Mouse (Mus musculus) hindbrain, embryonic 11.5 days (tissue): ENCODE results near the gene Smap2. TPM values are rescaled to one million over a fixed set of nuclear protein-coding genes. Genes with fewer than 3 reads are reported as not detected.
A peak's percentile ranks its signal among the peaks of the same experiment; 100 is the strongest.

Experiments used
- ATAC-seq: fragments of 200-750 bp; cut with Nextera tagmentation; 2 replicates; pipeline ENCODE4 v1.8.0; 2017; ENCODE audit warnings: mild to moderate bottlenecking, moderate TSS enrichment, moderate library complexity; ENCODE audit not compliant: low FRiP score
- DNase-seq: peaks from one replicate; pipeline ENCODE4 v3.0.0-alpha.2; 2015; ENCODE audit warnings: low spot score
- H3K27ac ChIP-seq: fragments of 300-500 bp; sonication (generic); 2 replicates; pipeline ENCODE4 v1.5.1; 2014; ENCODE audit warnings: mild to moderate bottlenecking, low read depth, low read length
- H3K27me3 ChIP-seq: fragments of 300-500 bp; sonication (generic); 2 replicates; pipeline ENCODE4 v1.6.1; 2014; ENCODE audit warnings: mild to moderate bottlenecking, low read length, moderate library complexity, mixed read lengths; ENCODE audit not compliant: control insufficient read depth, insufficient read depth
- H3K36me3 ChIP-seq: fragments of 300-500 bp; sonication (generic); 2 replicates; pipeline ENCODE4 v1.6.1; 2014; ENCODE audit warnings: mild to moderate bottlenecking, low read length, moderate library complexity, mixed read lengths; ENCODE audit not compliant: control insufficient read depth, insufficient read depth
- H3K4me1 ChIP-seq: fragments of 300-500 bp; sonication (generic); replicated peaks from 2 replicates; pipeline ENCODE4 v1.6.1; 2014; ENCODE audit warnings: low read length, mixed read lengths; ENCODE audit not compliant: control insufficient read depth, insufficient read depth
- H3K4me2 ChIP-seq: fragments of 300-500 bp; sonication (generic); replicated peaks from 2 replicates; pipeline ENCODE4 v1.6.1; 2014; ENCODE audit warnings: mild to moderate bottlenecking, low read depth, low read length
- H3K4me3 ChIP-seq: fragments of 300-500 bp; sonication (generic); 2 replicates; pipeline ENCODE4 v1.5.1; 2014; ENCODE audit warnings: low read depth, low read length
- H3K9ac ChIP-seq: fragments of 300-500 bp; sonication (generic); 2 replicates; pipeline ENCODE4 v1.6.1; 2014; ENCODE audit warnings: low read depth, low read length
- H3K9me3 ChIP-seq: fragments of 300-500 bp; sonication (generic); 2 replicates; pipeline ENCODE4 v1.6.1; 2016; ENCODE audit warnings: low read length; ENCODE audit not compliant: control insufficient read depth
- WGBS: fragments of 180-500 bp; shearing (Covaris S2); extraction: QIAGEN DNeasy Blood & Tissue Kit; methylation state at CpG from one replicate; pipeline ENCODE4 v1.1.7; 2014; 5-methylcytosine and 5-hydroxymethylcytosine counted together
- polyA plus RNA-seq: library from polyadenylated mRNA; unstranded; fragments of >200 nt; fragmentation: Nextera tagmentation; extraction: Ambion mirVana; gene quantifications from 2 replicates; pipeline ENCODE4 v1.2.1, GENCODE M21; 2014

The Smap2 gene
- polyA plus RNA-seq, 1 experiment from 2014 or later, result 21.9 TPM

- Histone ChIP-seq H3K4me3 (no peak overlapping the region), H3K9me3 (no peaks in the 10 kb centered on the region), H3K9ac (no peak overlapping the region), H3K36me3 (no peaks in the 10 kb centered on the region), H3K4me1 (no peaks in the 10 kb centered on the region), H3K27me3 (no peaks in the 10 kb centered on the region), H3K27ac (no peak overlapping the region), H3K4me2 (no peak overlapping the region)
- 84% methylated on average over 11 of the region's 11 CpGs for WGBS
- DNase-seq (no peak), ATAC-seq (no peak)
These were observed 42.2 kb downstream of the Smap2 start for GRCm38 (mm10) chr4:120974711-120975427.

GRCm38 (mm10) chr4:120971842-120972241 lies 45.2 kb downstream of the Smap2 start:
- DNase-seq, result no peak
- Histone ChIP-seq H3K4me1 (no peaks in the 10 kb centered on the region), H3K27ac (no peak overlapping the region), H3K27me3 (no peaks in the 10 kb centered on the region), H3K36me3 (no peaks in the 10 kb centered on the region), H3K4me3 (no peak overlapping the region), H3K4me2 (no peak overlapping the region), H3K9me3 (no peaks in the 10 kb centered on the region), H3K9ac (no peak overlapping the region)
- WGBS, result 90% methylated on average over 8 of the region's 8 CpGs
- ATAC-seq, result no peak

- DNase-seq, result peak; percentile 37
- no peak for ATAC-seq
- Histone ChIP-seq H3K4me2 (no peak overlapping the region), H3K4me3 (no peak overlapping the region), H3K27me3 (no peaks in the 10 kb centered on the region), H3K36me3 (no peaks in the 10 kb centered on the region), H3K9me3 (no peaks in the 10 kb centered on the region), H3K4me1 (no peaks in the 10 kb centered on the region), H3K9ac (no peak overlapping the region), H3K27ac (no peak overlapping the region)
- 89% methylated on average over 5 of the region's 5 CpGs for WGBS
These were observed 47.5 kb downstream of the Smap2 start for GRCm38 (mm10) chr4:120969382-120970146.

GRCm38 (mm10) chr4:120968486-120968885 lies 48.6 kb downstream of the Smap2 start:
- ATAC-seq (no peak), DNase-seq (no peak)
- Histone ChIP-seq H3K4me3 (no peak overlapping the region), H3K27ac (no peak overlapping the region), H3K9me3 (no peaks in the 10 kb centered on the region), H3K4me1 (no peaks in the 10 kb centered on the region), H3K9ac (no peak overlapping the region), H3K36me3 (no peaks in the 10 kb centered on the region), H3K4me2 (no peak overlapping the region), H3K27me3 (no peaks in the 10 kb centered on the region)
- WGBS, result 91% methylated on average over 9 of the region's 9 CpGs

GRCm38 (mm10) chr4:120955586-120955985 lies 61.5 kb downstream of the Smap2 start:
- no peak overlapping the region for H3K4me2 ChIP-seq
- no peak overlapping the region for H3K9ac ChIP-seq
- 97% methylated on average over 1 of the region's 1 CpGs for WGBS
- H3K9me3 ChIP-seq, result no peaks in the 10 kb centered on the region
- H3K27me3 ChIP-seq, result no peaks in the 10 kb centered on the region
- H3K36me3 ChIP-seq, result no peaks in the 10 kb centered on the region
- H3K4me3 ChIP-seq, result no peak overlapping the region
- ATAC-seq, result no peak
- H3K27ac ChIP-seq, result no peak overlapping the region
- H3K4me1 ChIP-seq, result no peaks in the 10 kb centered on the region
- DNase-seq, result no peak

- WGBS, result 76% methylated on average over 1 of the region's 1 CpGs
- ATAC-seq (no peak), DNase-seq (no peak)
- Histone ChIP-seq H3K9ac (no peak overlapping the region), H3K27ac (no peak overlapping the region), H3K9me3 (no peaks in the 10 kb centered on the region), H3K4me2 (no peak overlapping the region), H3K4me1 (no peaks in the 10 kb centered on the region), H3K4me3 (no peak overlapping the region), H3K36me3 (no peaks in the 10 kb centered on the region), H3K27me3 (no peaks in the 10 kb centered on the region)
These were observed 63.4 kb downstream of the Smap2 start for GRCm38 (mm10) chr4:120953667-120954066.

DNA sequence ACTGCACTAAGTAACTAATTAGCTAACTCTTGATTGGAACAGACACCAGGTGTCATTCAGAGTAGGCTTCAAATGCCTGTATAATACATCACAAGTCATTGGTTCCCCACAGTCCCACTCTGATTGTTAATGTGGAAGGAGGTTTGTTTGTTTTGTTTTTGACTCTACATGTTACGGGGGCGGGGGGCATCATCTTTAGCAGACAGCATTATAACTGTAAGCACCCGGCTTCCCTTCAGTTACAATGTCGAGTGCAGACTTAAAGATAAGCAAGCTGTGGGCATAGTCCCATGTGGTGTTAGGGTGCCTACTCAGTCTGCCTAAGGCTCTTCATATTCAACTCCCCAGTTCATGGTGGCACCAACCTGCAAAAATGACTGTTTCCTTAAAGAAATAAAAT lies 64.0 kb downstream of the Smap2 start:
- no peak overlapping the region for H3K9ac ChIP-seq
- ATAC-seq, result no peak
- H3K9me3 ChIP-seq, result no peaks in the 10 kb centered on the region
- H3K27ac ChIP-seq, result no peak overlapping the region
- H3K4me1 ChIP-seq, result no peaks in the 10 kb centered on the region
- no peaks in the 10 kb centered on the region for H3K36me3 ChIP-seq
- H3K27me3 ChIP-seq, result no peaks in the 10 kb centered on the region
- no peak for DNase-seq
- no peak overlapping the region for H3K4me2 ChIP-seq
- H3K4me3 ChIP-seq, result no peak overlapping the region
- 92% methylated on average over 4 of the region's 4 CpGs for WGBS

GRCm38 (mm10) chr4:120952163-120952562 lies 64.9 kb downstream of the Smap2 start:
- DNase-seq (peak; percentile 10), ATAC-seq (no peak)
- Histone ChIP-seq H3K9ac (peak overlapping the region; percentile 84; the same call in 1 of the 2 replicates), H3K27ac (0 out of 2 replicates have a peak overlapping the region, but pooled peaks have one; percentile 60), H3K4me3 (peak overlapping the region; percentile 76), H3K27me3 (no peaks in the 10 kb centered on the region), H3K4me1 (no peaks in the 10 kb centered on the region), H3K4me2 (peak overlapping the region; percentile 77), H3K36me3 (no peaks in the 10 kb centered on the region), H3K9me3 (no peaks in the 10 kb centered on the region)
- WGBS, result 57% methylated on average over 6 of the region's 6 CpGs
